Mouse (Mus musculus): Measurements from ENCODE around the gene Hus1b. TPM values are rescaled to one million over a fixed set of nuclear protein-coding genes. Genes with fewer than 3 reads are reported as not detected.

Gene Hus1b
- total and polyA plus RNA-seq, 3 experiments, result 0.42 TPM; not detected in 2

DNA sequence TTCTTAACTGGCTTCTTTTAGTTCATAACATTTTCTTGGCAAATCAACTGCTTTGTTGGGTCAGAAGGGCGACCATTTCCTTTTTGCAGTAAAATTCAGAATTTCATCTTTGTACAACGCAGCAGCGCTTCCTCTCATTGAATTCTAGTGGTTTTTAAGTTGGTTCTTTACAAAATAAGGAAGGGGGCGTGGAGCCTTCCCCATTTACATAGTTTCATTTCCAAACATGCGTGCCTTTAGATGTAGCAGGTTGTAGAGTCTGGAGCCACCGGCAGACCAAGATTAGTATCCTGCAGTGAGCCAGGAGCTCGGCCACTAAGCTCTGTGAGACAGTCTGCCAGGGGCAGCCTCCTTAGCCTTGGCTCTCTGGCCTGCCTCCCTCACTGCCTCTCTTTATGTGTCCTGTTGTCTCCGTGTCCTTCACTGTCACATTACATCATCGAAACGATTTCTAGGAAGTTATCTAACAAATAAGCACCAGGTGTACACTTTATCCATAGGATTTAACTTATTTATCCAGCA, 39.4 kb upstream of the Hus1b start:
- no peaks in the 10 kb centered on the region for H3K79me2 ChIP-seq (replicated peaks; ENCODE audit: control insufficient read depth, insufficient read depth, low read length)
- peak overlapping the region; percentile 81 for H3K27ac ChIP-seq
- DNase-seq, result no peak
- no peaks in the 10 kb centered on the region for H3K4me1 ChIP-seq (ENCODE audit: control insufficient read depth, insufficient read depth, low read length)
- 52% methylated on average over 10 of the region's 10 CpGs for WGBS
- peak overlapping the region; percentile 38; the same call in 1 of the 2 replicates for H3K9ac ChIP-seq (ENCODE audit: low read depth, low read length)
- intact Hi-C loops (cut with DNase I), result loop anchor here (5.0 kb wide), 1 partner anchor 440 kb away; the partner anchor contains the start of gene Uqcrfs1
- H3K36me3 ChIP-seq (ENCODE audit: control insufficient read depth, insufficient read depth, low read length), result no peaks in the 10 kb centered on the region
- peak overlapping the region; percentile 63 for H3K4me3 ChIP-seq
- no peak for TF ChIP-seq EP300 (IDR thresholded peaks at IDR 0.05; ENCODE audit: insufficient read depth, low read depth, low read length)
- TF ChIP-seq CTCF (IDR thresholded peaks at IDR 0.05), result no peak
- no peak for TF ChIP-seq POLR2A (IDR thresholded peaks at IDR 0.05; ENCODE audit: insufficient read depth, low read depth, low read length)
- H3K27me3 ChIP-seq (ENCODE audit: control insufficient read depth, insufficient read depth, low read length), result peaks cover 2% of the 10 kb centered on the region; the same call in 1 of the 2 replicates

DNA sequence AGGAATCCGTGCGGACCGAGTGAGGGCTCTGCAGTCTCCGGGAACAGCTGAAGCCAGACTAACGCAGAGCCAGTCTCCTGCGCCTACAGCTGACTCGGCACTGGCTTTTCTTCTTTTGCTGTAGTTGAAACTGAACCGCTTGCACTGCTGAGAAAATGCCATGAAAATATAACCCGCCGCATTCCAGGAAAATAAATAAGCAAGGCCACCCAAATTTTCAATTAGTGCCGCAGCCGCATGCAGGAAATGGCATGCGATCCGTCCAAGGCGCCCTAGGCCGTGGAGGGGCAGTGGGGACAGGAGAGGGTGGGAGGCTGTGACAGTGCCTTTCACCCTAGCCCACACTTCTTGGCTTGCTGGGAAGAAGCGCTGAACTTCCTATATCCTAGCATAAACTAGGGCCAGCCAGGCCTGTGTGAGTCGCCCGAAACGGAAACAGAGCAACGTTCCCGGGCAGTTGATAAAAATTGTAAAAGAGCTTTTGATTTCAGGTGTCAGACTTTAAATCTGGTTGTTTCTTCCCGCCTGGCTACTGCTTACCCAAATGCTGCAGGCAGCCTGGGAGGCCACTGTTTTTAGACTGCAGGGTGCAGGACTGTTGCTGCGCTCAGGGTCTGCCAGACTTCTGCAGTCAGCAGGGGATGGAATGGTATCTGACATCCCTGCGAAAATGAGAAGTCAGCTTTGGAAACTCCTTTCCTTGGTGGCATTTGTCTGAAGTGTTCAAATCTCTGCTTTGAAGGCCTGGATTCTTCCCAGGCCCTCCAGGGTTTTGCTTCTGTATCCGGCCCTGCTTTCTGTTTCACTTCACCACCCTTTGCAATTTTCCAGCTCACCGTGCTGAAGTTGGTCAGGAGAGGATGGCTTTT, 38.3 kb upstream of the Hus1b start:
- Histone ChIP-seq H3K4me3 (peak overlapping the region; percentile 63), H3K79me2 (replicated peaks; ENCODE audit: control insufficient read depth, insufficient read depth, low read length) (no peaks in the 10 kb centered on the region), H3K27ac (peak overlapping the region; percentile 81), H3K4me1 (ENCODE audit: control insufficient read depth, insufficient read depth, low read length) (no peaks in the 10 kb centered on the region), H3K36me3 (ENCODE audit: control insufficient read depth, insufficient read depth, low read length) (no peaks in the 10 kb centered on the region), H3K9ac (ENCODE audit: low read depth, low read length) (peak overlapping the region; percentile 90), H3K27me3 (ENCODE audit: control insufficient read depth, insufficient read depth, low read length) (no peaks in the 10 kb centered on the region)
- peak; percentile 70 to 72 for DNase-seq
- WGBS, result 7% methylated on average over 27 of the region's 27 CpGs
- TF ChIP-seq POLR2A (IDR thresholded peaks at IDR 0.05; ENCODE audit: insufficient read depth, low read depth, low read length) (0 out of 2 replicates have a peak, but pooled peaks have one; percentile 27), EP300 (IDR thresholded peaks at IDR 0.05; ENCODE audit: insufficient read depth, low read depth, low read length) (no peak), CTCF (IDR thresholded peaks at IDR 0.05) (no peak)
- intact Hi-C loops (cut with DNase I), result loop anchor here (5.0 kb wide), 1 partner anchor 439 kb away; the partner anchor contains the start of gene Uqcrfs1

DNA sequence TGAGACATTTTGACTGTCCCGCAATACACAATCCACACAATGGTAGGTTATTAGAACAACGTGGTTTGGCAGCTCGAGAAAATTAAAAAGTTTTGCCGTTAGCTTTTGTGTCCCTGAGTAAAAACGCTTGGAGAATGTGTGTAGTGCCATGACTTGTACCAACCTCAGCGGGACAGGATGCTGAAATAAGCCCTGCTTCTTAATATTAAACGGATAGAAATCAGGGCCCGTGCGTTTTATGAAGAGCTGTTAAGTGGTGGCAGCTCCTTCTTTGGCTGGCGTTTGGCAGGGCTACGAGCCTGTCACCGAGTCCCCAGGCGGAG, 37.7 kb upstream of the Hus1b start:
- peak overlapping the region; percentile 90 for H3K9ac ChIP-seq (ENCODE audit: low read depth, low read length)
- no peaks in the 10 kb centered on the region for H3K36me3 ChIP-seq (ENCODE audit: control insufficient read depth, insufficient read depth, low read length)
- DNase-seq, result no peak
- TF ChIP-seq EP300 (IDR thresholded peaks at IDR 0.05; ENCODE audit: insufficient read depth, low read depth, low read length) (no peak), POLR2A (IDR thresholded peaks at IDR 0.05; ENCODE audit: insufficient read depth, low read depth, low read length) (no peak), CTCF (IDR thresholded peaks at IDR 0.05) (no peak)
- intact Hi-C loops (cut with DNase I), result loop anchor here (5.0 kb wide), 1 partner anchor 438 kb away; the partner anchor contains the start of gene Uqcrfs1
- 6% methylated on average over 13 of the region's 13 CpGs for WGBS
- peak overlapping the region; percentile 63 for H3K4me3 ChIP-seq
- H3K27ac ChIP-seq, result peak overlapping the region; percentile 81
- no peaks in the 10 kb centered on the region for H3K79me2 ChIP-seq (replicated peaks; ENCODE audit: control insufficient read depth, insufficient read depth, low read length)
- H3K4me1 ChIP-seq (ENCODE audit: control insufficient read depth, insufficient read depth, low read length), result no peaks in the 10 kb centered on the region
- no peaks in the 10 kb centered on the region for H3K27me3 ChIP-seq (ENCODE audit: control insufficient read depth, insufficient read depth, low read length)

DNA sequence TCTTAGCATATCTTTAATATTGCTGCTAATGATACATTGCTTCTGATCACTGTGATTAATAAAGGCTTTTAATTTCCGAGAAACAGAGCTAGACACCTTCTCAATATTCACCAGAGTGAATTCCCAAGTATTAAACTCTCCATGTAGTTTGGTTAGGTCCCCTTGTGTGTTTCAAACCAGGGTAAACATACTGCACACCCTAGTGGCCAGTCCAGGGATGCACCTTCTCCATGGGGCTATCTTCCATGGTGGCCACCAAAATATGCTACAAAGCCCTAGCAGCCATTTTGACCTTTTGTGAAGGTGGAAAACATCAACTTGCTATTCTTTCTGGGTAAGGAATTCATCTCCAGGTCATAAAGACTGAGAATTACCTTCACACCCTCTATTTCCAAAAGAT, 34.1 kb upstream of the Hus1b start:
- peaks cover 2% of the 10 kb centered on the region for H3K27me3 ChIP-seq (ENCODE audit: control insufficient read depth, insufficient read depth, low read length)
- no peak overlapping the region for H3K27ac ChIP-seq
- no peaks in the 10 kb centered on the region for H3K36me3 ChIP-seq (ENCODE audit: control insufficient read depth, insufficient read depth, low read length)
- WGBS, result 47% methylated on average over 1 of the region's 1 CpGs
- intact Hi-C loops (cut with DNase I), result loop anchor here (2.0 to 5.0 kb wide), 4 partner anchors 79 to 414 kb away; partner anchors contain the start of gene Dusp22
- no peak overlapping the region for H3K4me3 ChIP-seq
- DNase-seq, result peak; percentile 39 to 48
- no peaks in the 10 kb centered on the region for H3K79me2 ChIP-seq (replicated peaks; ENCODE audit: control insufficient read depth, insufficient read depth, low read length)
- no peaks in the 10 kb centered on the region for H3K4me1 ChIP-seq (ENCODE audit: control insufficient read depth, insufficient read depth, low read length)
- H3K9ac ChIP-seq (ENCODE audit: low read depth, low read length), result no peak overlapping the region
- TF ChIP-seq POLR2A (IDR thresholded peaks at IDR 0.05; ENCODE audit: insufficient read depth, low read depth, low read length), result no peak
- TF ChIP-seq EP300 (IDR thresholded peaks at IDR 0.05; ENCODE audit: insufficient read depth, low read depth, low read length), result no peak
- TF ChIP-seq CTCF (IDR thresholded peaks at IDR 0.05), result peak; percentile 93

DNA sequence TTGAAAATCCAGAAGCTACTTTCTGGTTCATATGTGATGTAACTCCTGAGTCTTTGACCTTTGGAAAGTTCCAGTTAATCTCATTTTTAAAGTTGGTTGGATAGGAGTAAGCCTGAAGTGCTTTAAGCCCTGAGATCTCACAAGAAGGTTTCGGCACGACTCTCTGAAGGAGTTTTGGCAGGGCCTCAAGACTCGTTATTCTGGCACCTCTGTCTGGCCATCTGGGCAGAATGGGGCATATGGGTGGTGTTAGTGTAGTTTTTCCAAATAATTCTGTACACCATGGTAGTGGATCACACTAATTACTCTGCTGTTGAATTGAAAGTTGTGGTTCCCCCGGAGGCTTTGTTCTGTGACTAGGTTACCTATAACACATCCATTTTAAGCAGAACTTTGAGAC, 30.7 kb upstream of the Hus1b start:
- 63% methylated on average over 4 of the region's 4 CpGs for WGBS
- Histone ChIP-seq H3K79me2 (replicated peaks; ENCODE audit: control insufficient read depth, insufficient read depth, low read length) (no peaks in the 10 kb centered on the region), H3K9ac (ENCODE audit: low read depth, low read length) (no peak overlapping the region), H3K4me1 (ENCODE audit: control insufficient read depth, insufficient read depth, low read length) (no peaks in the 10 kb centered on the region), H3K4me3 (no peak overlapping the region), H3K36me3 (ENCODE audit: control insufficient read depth, insufficient read depth, low read length) (no peaks in the 10 kb centered on the region), H3K27ac (no peak overlapping the region), H3K27me3 (ENCODE audit: control insufficient read depth, insufficient read depth, low read length) (peaks cover 2% of the 10 kb centered on the region)
- intact Hi-C loops (cut with DNase I), result no loop called here
- no peak for TF ChIP-seq POLR2A (IDR thresholded peaks at IDR 0.05; ENCODE audit: insufficient read depth, low read depth, low read length)
- no peak for TF ChIP-seq CTCF (IDR thresholded peaks at IDR 0.05)
- no peak for TF ChIP-seq EP300 (IDR thresholded peaks at IDR 0.05; ENCODE audit: insufficient read depth, low read depth, low read length)
- no peak for DNase-seq

Measured in heart, adult 2 months (tissue).